Mouse (Mus musculus) G1E (cell line): ENCODE measurements around the gene Pgpep1l.

Source experiments
- CTCF ChIP-seq: IDR thresholded peaks from 2 replicates; pipeline ENCODE4 v1.5.1; 2012; ENCODE audit warnings: low read depth, low read length, inconsistent platforms, mixed read lengths
- GATA2 ChIP-seq: IDR thresholded peaks from 2 replicates; pipeline ENCODE4 v1.6.1; 2012; ENCODE audit warnings: low read depth, low read length, inconsistent platforms, borderline replicate concordance
- TAL1 ChIP-seq: conservative IDR thresholded peaks from 2 replicates; pipeline ENCODE4 v1.6.1; 2012; ENCODE audit warnings: low read depth, low read length, inconsistent platforms, mixed read lengths

GRCm38 (mm10) chr7:68302586-68303433 lies 38.8 kb upstream of the Pgpep1l start:
- TF ChIP-seq CTCF (peak; percentile 50), GATA2 (no peak), TAL1 (no peak)
